Mouse (Mus musculus) midbrain, embryonic 16.5 days (tissue): ENCODE results near the gene Apoa2. TPM values are rescaled to one million over a fixed set of nuclear protein-coding genes. Genes with fewer than 3 reads are reported as not detected.
A peak's percentile ranks its signal among the peaks of the same experiment; 100 is the strongest.

Source experiments
- ATAC-seq: fragments of 200-750 bp; cut with Nextera tagmentation; 2 replicates; pipeline ENCODE4 v1.8.0; 2017; ENCODE audit warnings: moderate TSS enrichment
- H3K27ac ChIP-seq: fragments of 300-500 bp; sonication (generic); 2 replicates; pipeline ENCODE4 v1.5.1; 2014; ENCODE audit warnings: mild to moderate bottlenecking, low read length, mixed read lengths
- H3K27me3 ChIP-seq: fragments of 300-500 bp; sonication (generic); 2 replicates; pipeline ENCODE4 v1.6.1; 2014; ENCODE audit warnings: low read depth, low read length, mixed read lengths; ENCODE audit not compliant: control insufficient read depth, insufficient read depth
- H3K36me3 ChIP-seq: fragments of 300-500 bp; sonication (generic); 2 replicates; pipeline ENCODE4 v1.6.1; 2014; ENCODE audit warnings: mild to moderate bottlenecking, low read length, moderate library complexity, mixed read lengths; ENCODE audit not compliant: control insufficient read depth, insufficient read depth
- H3K4me1 ChIP-seq: fragments of 300-500 bp; sonication (generic); 2 replicates; pipeline ENCODE4 v1.6.1; 2014; ENCODE audit warnings: mild to moderate bottlenecking, low read length, mixed read lengths; ENCODE audit not compliant: control insufficient read depth, insufficient read depth
- H3K4me2 ChIP-seq: fragments of 300-500 bp; sonication (generic); 2 replicates; pipeline ENCODE4 v1.6.1; 2014; ENCODE audit warnings: mild to moderate bottlenecking, low read length, mixed read lengths
- H3K4me3 ChIP-seq: fragments of 300-500 bp; sonication (generic); 2 replicates; pipeline ENCODE4 v1.5.1; 2014; ENCODE audit warnings: low read depth, mild to moderate bottlenecking, low read length, moderate library complexity, mixed read lengths
- H3K9ac ChIP-seq: fragments of 300-500 bp; sonication (generic); 2 replicates; pipeline ENCODE4 v1.6.1; 2014; ENCODE audit warnings: low read depth, low read length, mixed read lengths
- H3K9me3 ChIP-seq: fragments of 300-500 bp; sonication (generic); replicated peaks from 2 replicates; pipeline ENCODE4 v1.6.1; 2014; ENCODE audit warnings: mild to moderate bottlenecking, low read length, mixed read lengths; ENCODE audit not compliant: control insufficient read depth, poor library complexity, severe bottlenecking
- WGBS: fragments of 180-500 bp; shearing (Covaris S2); extraction: QIAGEN DNeasy Blood & Tissue Kit; methylation state at CpG from one replicate; pipeline ENCODE4 v1.1.7; 2014; 5-methylcytosine and 5-hydroxymethylcytosine counted together
- polyA plus RNA-seq: library from polyadenylated mRNA; unstranded; fragments of >200 nt; fragmentation: Nextera tagmentation; extraction: Ambion mirVana; gene quantifications from 2 replicates; pipeline ENCODE4 v1.2.1, GENCODE M21; 2015

Gene Apoa2
- polyA plus RNA-seq, 1 experiment from 2014 or later, result 2.1 TPM

DNA sequence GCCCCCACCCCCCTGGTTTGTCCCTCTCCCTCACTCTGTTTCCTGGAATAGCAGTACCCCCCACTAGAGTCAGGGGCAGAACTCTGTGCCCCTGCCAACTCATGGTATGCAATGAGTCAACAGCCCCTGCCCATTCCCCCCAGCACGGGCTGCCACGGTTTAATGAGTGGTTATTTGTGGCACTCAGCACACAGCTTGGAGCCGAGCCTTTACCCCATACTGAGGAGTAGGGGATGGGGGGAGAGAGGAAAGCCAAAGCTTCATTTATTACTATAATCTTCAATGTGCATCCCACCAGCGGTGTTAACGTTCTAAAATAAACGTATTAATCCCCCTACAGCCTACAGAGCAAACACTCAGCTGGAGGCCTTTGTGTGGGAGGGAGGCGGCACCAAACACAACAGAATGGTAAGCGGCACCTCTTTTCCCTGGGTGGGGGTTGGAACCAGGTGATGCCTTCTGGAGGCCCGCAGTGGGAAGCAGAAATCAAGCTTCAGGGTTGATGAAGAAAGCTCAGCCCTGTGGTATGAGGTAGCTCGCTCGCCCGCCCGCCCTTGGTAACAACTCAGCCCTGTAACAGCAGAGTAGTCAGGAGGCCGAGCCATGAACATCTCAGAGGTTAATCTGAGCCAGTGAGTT, 35.3 kb upstream of the Apoa2 start:
- no peaks in the 10 kb centered on the region for H3K36me3 ChIP-seq
- no peak overlapping the region for H3K9ac ChIP-seq
- 19% methylated on average over 14 of the region's 14 CpGs for WGBS
- H3K4me1 ChIP-seq, result peaks cover 21% of the 10 kb centered on the region
- no peak overlapping the region for H3K27ac ChIP-seq
- H3K4me2 ChIP-seq, result no peak overlapping the region
- no peak for ATAC-seq
- no peaks in the 10 kb centered on the region for H3K9me3 ChIP-seq
- H3K4me3 ChIP-seq, result no peak overlapping the region
- peaks cover 4% of the 10 kb centered on the region for H3K27me3 ChIP-seq

GRCm38 (mm10) chr1:171190832-171191231, 34.0 kb upstream of the Apoa2 start:
- no peaks in the 10 kb centered on the region for H3K9me3 ChIP-seq
- H3K27ac ChIP-seq, result no peak overlapping the region
- no peak overlapping the region for H3K9ac ChIP-seq
- no peaks in the 10 kb centered on the region for H3K36me3 ChIP-seq
- ATAC-seq, result no peak
- H3K4me3 ChIP-seq, result no peak overlapping the region
- H3K4me1 ChIP-seq, result peaks cover 21% of the 10 kb centered on the region
- 95% methylated on average over 9 of the region's 9 CpGs for WGBS
- H3K27me3 ChIP-seq, result peaks cover 4% of the 10 kb centered on the region
- H3K4me2 ChIP-seq, result no peak overlapping the region

DNA sequence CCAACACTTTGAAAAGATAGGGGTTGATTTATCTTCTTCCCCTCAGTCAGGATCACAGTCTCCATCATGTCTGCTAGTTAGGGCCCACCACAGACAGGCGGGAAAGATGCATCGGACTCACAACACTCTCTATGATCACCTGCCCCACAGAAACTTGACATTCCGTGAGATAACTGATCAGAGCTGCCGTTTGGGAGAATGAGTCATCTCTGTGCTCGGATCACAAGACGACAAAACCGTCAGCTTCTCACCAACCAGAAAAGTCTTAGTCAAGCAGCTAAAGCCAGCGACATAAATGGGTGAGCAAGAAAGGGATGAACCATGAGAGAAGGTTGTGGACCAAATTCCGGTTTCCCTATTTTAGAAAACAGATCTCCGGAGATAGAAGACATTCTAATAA, 32.6 kb upstream of the Apoa2 start:
- no peak for ATAC-seq
- Histone ChIP-seq H3K36me3 (no peaks in the 10 kb centered on the region), H3K9ac (no peak overlapping the region), H3K9me3 (no peaks in the 10 kb centered on the region), H3K4me3 (no peak overlapping the region), H3K4me2 (no peak overlapping the region), H3K27me3 (peaks cover 4% of the 10 kb centered on the region), H3K27ac (no peak overlapping the region), H3K4me1 (peaks cover 24% of the 10 kb centered on the region)
- WGBS, result 39% methylated on average over 10 of the region's 10 CpGs

GRCm38 (mm10) chr1:171193093-171193840, 31.6 kb upstream of the Apoa2 start:
- Histone ChIP-seq H3K4me3 (peak overlapping the region; percentile 29), H3K27ac (peak overlapping the region; percentile 44), H3K9me3 (no peaks in the 10 kb centered on the region), H3K27me3 (peaks cover 4% of the 10 kb centered on the region), H3K4me2 (peak overlapping the region; percentile 51), H3K4me1 (peaks cover 24% of the 10 kb centered on the region), H3K36me3 (no peaks in the 10 kb centered on the region), H3K9ac (peak overlapping the region; percentile 36)
- 2% methylated on average over 18 of the region's 18 CpGs for WGBS
- peak; percentile 64 for ATAC-seq

DNA sequence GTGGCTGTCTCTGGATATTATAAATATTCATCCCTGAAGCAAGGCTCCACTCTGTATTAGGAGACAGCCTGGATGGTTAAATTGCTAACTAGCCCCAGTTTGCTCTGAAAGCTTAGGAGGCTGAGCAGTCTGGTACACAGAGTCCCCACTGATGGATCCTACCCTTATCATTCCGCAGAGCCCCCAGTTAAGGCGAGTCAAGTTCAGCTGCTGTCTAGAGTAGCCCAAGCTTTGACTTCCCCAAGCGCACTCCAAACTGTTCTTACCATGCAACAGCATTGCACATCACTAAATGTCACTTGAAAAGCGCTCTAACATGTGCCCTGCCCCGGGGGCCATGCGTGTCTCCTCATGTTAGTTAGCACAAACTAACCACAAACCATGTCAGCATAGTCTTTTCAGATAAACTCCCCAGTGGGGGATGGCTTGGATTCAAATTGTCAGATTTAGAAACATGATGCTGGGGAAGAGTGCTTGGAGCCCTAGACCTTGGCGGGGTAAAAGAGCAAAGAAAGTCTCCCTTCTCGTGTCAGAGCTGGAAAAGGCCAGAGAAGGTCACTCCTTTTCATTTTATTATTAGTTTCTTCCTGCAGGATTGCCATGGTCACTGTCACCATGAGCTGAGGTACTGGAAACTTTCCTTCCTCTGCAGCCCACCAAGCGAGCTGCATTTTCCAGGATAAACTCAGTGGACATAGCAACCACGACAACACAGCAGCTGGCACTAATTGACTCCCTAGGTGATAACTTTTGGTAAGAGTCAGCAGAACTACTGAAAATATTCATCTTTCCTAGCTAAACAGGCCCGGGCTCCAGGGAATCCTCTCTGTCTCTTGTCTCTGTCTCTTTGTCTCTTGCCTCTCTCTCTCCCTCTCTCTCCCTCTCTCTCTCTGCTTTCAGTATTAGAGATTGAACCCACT, 30.7 kb upstream of the Apoa2 start:
- 26% methylated on average over 11 of the region's 11 CpGs for WGBS
- H3K27ac ChIP-seq, result no peak overlapping the region
- H3K4me2 ChIP-seq, result peak overlapping the region; percentile 51
- H3K9ac ChIP-seq, result no peak overlapping the region; the same call in 1 of the 2 replicates
- H3K27me3 ChIP-seq, result peaks cover 4% of the 10 kb centered on the region
- H3K9me3 ChIP-seq, result no peaks in the 10 kb centered on the region
- ATAC-seq, result no peak
- peaks cover 23% of the 10 kb centered on the region for H3K4me1 ChIP-seq
- H3K36me3 ChIP-seq, result no peaks in the 10 kb centered on the region
- peak overlapping the region; percentile 29; the same call in 1 of the 2 replicates for H3K4me3 ChIP-seq

GRCm38 (mm10) chr1:171195046-171195822, 29.6 kb upstream of the Apoa2 start:
- ATAC-seq, result peak; percentile 43
- Histone ChIP-seq H3K27me3 (peaks cover 4% of the 10 kb centered on the region), H3K36me3 (no peaks in the 10 kb centered on the region), H3K4me2 (peak overlapping the region; percentile 95), H3K27ac (no peak overlapping the region), H3K4me3 (peak overlapping the region; percentile 63), H3K9ac (peak overlapping the region; percentile 72), H3K4me1 (peaks cover 18% of the 10 kb centered on the region), H3K9me3 (no peaks in the 10 kb centered on the region)
- WGBS, result 6% methylated on average over 20 of the region's 20 CpGs

DNA sequence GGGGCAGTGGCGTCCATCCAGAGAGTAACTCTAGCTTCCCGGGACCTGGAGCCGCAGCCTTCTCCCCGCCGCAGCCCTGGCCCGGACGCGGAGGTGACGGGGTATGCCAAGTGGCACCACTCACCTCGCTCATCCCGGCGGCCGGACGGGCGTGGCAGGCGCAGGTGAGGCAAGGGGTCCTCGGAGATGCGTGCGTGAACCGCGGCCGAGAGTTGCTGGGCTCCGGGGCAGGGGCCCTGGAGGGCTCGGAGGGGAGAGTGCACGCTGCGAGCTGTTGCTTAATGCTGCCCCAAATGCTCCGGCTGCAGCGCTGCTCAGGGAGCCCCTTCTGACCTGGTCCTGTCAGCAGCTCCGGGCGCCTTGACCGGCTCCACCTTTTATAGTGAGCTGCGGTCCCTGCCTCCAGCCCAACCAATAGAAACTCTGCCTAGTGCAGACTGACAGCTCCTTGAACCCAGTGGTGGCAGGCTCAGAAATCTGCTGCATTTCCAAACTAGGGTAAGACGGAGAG, 28.9 kb upstream of the Apoa2 start, which contains the start of gene Pcp4l1:
Gene Pcp4l1, minus strand, starts transcription at position 382 of the 511 bp plus-strand sequence.
- Histone ChIP-seq H3K4me3 (peak within 1 kb of the TSS; percentile 63), H3K27me3 (peaks cover 4% of the 10 kb centered on the region), H3K4me2 (peak within 1 kb of the TSS; percentile 95), H3K27ac (no peak within 1 kb of the TSS), H3K36me3 (no peaks in the 10 kb centered on the region), H3K4me1 (peaks cover 18% of the 10 kb centered on the region), H3K9ac (peak within 1 kb of the TSS; percentile 72), H3K9me3 (no peaks in the 10 kb centered on the region)
- peak; percentile 82 for ATAC-seq
- WGBS, result 1% methylated on average over 28 of the region's 33 CpGs

DNA sequence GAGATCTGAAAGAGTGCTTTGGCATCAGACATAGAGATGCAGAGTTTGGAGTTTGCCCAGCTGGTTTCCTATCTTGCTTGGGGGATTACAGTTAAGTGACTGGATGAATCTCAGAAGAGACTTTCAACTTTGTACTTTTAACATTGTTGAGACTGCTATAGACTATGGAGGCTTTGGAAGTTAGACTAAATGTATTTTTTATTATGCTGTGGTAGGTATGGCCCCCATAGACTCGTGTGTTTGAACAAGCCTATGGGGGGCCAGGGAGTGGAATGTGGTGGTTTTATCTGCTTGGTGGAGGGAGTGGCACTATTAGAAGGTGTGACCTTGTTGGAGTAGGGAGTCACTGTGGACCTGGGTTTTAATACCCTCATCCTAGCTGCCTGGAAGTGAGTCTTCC, 25.3 kb upstream of the Apoa2 start:
- Histone ChIP-seq H3K27me3 (peaks cover under 1% of the 10 kb centered on the region), H3K4me2 (no peak overlapping the region), H3K4me1 (peaks cover 3% of the 10 kb centered on the region; the same call in 1 of the 2 replicates), H3K4me3 (no peak overlapping the region), H3K9ac (no peak overlapping the region), H3K36me3 (no peaks in the 10 kb centered on the region), H3K27ac (no peak overlapping the region), H3K9me3 (no peaks in the 10 kb centered on the region)
- 62% methylated on average over 1 of the region's 1 CpGs for WGBS
- no peak for ATAC-seq
